Mouse (Mus musculus) ES-CJ7 (cell line): ENCODE data around the gene Tmem147.
A peak's percentile ranks its signal among the peaks of the same experiment; 100 is the strongest.

Experiments used
- DNase-seq: peaks from one replicate; pipeline ENCODE4 v3.0.0; 2011; ENCODE audit warnings: low read depth, low spot score

Tmem147 gene

DNA sequence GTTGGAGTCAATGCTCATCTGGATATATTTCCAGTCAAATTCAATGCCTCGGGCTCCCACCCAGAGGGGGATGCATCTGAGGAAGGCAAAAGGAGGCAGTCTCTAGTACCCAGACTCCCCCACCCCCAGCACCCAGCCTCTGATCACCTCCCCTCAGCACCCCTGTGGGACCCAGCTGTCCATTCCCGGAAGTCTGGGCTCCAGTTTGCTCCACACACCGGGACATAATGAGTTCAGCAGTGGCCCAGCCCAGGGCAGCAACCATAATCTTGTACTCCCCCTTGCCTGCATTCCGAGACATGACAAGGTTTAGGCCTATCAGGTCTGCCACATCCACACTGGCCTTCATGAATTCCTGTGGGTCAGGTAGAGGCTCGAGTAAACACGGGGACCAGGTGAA lies 1.1 kb downstream of the Tmem147 start:
- no peak for DNase-seq

DNA sequence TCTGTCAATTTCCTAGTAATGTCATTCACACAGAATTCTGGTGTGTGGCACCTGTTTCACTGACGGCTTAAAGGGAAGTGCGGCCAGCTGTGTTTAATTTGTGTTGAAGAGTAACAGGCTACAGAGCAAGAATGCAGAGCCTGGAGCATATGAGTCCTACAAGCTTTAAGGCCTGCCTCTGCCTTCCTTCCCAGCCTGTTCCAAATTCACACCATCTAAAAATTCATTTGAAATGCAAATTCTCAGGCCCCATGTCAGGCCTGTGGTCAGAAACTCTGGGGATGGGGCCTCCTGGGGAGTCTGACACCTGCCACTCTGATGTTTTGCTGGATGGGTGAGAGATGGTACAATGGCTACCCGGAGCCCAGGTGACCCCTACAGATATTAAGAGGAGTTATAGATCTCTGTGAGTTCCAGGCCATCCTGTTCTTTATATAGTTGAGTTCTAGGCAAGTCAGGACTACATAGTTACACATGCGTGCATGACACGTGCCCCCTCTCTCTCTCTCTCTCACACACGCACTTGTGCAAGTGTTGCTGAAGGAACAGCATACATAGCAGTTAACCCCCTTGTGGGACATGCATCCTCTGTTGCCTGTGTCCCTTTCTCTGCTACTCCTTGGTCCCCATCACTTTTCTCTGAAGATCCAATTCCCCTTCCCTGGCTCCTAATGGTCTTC lies 5.9 kb downstream of the Tmem147 start:
- no peak for DNase-seq

DNA sequence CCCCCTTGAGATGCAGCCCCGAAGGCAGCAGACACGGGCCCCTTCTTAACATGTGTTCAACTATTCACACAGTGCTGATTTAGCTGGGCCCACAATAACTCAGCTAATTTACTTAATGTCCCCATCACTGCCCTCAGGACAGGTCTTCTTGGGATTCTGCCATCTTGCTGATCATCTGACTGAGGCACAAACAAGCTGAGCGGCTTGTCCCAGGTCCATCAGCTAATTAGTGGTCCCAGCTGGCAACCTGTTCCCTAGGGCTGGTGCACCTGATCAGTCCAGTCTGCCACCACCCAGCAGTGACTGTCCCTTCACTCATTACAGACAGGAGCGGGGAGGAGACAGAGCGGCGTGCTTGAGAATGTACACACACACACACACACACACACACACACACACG lies 8.1 kb downstream of the Tmem147 start:
- DNase-seq, result no peak

- no peak for DNase-seq
These were observed 9.7 kb downstream of the Tmem147 start for GRCm38 (mm10) chr7:30719669-30720068.

- DNase-seq, result no peak
These were observed 11.7 kb downstream of the Tmem147 start for GRCm38 (mm10) chr7:30717716-30718046.

- DNase-seq, result peak; percentile 100
These were observed 12.2 kb downstream of the Tmem147 start for GRCm38 (mm10) chr7:30717006-30717715.

DNA sequence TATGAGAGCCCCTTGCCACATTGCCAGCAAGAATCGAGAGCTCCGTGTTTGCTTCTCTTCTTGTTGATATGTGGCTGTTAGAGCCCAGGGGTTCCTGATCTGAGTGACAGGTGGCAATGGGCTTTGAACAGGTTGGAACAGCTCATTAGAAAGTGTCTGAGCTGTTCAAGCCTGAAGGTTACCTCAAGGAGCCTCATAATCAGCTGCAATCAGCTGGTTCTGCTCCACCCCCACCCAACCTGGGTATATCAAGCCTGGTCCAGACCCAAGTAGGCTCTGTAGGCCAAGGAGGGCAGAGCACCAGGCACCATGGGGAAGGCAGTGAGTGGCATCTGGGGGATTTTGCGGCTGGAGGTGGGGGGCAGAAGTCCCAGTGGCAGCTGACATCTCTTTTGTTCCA lies 17.4 kb downstream of the Tmem147 start, which contains the start of gene Atp4a:
Gene Atp4a (plus strand): TSS at position 268 of the 400 bp plus-strand sequence.
- no peak for DNase-seq

- no peak for DNase-seq
These were observed 21.9 kb downstream of the Tmem147 start for GRCm38 (mm10) chr7:30707441-30707840.

DNA sequence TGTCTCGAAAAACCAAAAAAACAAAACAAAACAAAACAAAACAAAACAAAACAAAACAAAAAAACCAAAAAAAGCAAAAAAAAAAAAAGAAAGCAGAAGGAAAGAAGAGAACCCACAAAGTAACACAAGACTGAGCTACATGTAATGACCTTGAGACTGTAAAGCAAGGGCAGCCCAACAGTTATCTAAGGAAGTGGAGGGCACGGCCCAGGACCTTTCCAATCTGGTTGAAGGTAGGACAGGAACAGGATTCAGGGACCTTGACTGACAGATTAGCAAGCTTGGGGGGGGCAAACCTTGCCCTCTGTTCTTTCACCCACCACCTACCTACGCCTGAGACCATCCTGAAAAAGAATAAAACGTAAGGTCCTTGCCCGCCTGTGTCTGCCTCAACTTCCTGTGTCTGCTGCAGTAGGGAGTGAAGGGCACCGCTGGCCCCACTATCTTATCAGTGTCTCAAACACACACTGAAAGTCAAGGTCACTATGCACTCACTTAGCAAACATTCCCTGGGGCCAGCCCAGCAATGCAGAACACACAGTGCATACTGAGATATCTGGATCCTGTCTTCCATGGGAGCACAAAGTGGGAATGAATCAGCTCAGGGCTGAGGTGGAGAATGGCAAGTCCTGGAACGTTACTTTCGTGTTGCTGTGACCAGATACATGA lies 23.0 kb downstream of the Tmem147 start:
- DNase-seq, result no peak

DNA sequence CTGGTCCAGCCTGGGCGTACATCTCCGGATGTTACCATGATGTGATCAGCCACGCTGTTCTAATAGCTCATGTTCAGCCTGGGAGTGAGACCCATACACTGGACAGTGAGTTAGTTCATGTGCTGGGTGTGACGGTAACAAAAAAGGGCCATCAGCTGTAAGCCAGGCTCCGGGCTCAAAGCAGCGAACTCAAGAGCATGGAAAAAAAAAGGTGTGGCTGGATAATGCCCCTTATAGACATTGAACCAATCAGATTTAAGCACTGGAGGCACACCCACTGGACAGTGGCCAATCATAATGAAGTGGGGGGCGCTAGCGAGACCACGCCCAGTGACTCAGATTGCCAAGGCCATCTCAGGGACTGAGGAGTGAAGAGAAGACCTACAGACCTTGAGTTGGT lies 30.8 kb downstream of the Tmem147 start, which contains the start of gene 2200002J24Rik:
Gene 2200002J24Rik (plus strand): TSS at position 338 of the 400 bp plus-strand sequence.
- DNase-seq, result peak; percentile 79

DNA sequence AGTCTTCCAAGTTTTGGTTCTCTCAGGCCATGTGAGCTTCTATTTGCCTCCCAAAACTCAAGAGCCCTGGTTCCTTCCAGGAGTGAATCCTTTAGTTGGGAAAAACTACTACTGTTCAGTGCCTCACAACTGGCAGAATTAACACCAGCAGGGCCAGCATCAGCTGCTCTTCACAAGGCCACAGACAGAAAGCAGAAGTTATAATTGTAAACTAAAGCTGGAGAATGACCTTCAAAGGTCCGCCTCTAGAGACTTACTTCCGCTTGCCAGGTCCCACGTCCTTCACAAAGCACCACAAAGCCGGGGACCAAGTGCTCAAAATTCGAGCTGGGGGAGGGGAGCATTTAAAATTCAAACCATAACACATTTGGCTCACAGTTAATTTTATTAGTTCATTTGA lies 31.2 kb downstream of the Tmem147 start:
- no peak for DNase-seq

DNA sequence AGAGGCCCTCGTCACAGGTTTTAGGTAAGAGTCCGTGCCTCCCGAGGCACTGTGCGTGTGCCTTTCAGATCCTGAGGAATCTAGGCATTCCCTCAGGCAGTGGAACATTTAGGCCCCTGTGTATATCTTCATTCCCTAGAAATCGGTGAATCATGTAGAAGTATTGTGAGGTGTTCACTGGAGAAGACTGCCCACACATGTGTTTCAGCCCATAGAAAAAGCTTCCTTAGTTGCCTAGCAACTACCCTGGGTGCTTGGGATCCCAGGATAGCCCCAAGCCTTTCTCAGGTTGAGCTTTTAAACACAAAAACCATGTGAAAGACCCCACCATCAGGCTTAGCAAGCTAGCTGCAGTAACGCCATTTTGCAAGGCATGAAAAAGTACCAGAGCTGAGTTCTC lies 41.0 kb downstream of the Tmem147 start:
- DNase-seq, result no peak

- no peak for DNase-seq
These were observed 45.9 kb downstream of the Tmem147 start for GRCm38 (mm10) chr7:30683425-30683824.

DNA sequence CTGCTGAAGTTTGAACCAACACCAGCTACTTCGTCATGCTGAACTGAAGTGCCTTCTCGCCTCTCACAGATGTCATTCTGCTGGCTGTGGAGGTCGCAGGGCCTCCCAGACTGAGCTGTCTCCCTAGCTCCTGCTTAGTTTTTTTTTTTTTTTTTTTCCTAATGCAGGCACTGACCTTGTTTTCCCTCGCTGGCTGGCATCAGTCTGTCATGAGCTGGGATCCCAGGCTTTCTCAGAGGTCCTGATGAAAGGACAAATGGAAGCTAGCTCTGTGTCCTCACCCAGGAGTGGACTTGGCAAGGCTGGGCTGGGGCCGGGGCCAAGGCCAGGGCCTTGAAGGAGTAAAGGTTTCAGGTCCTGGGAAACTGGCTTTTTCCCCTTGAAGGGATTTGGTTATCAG lies 47.4 kb downstream of the Tmem147 start:
- no peak for DNase-seq

- DNase-seq, result no peak
These were observed 50.9 kb downstream of the Tmem147 start for GRCm38 (mm10) chr7:30678263-30678975.
